Mouse (Mus musculus): Measurements from ENCODE around the gene Nhsl2.

DNA sequence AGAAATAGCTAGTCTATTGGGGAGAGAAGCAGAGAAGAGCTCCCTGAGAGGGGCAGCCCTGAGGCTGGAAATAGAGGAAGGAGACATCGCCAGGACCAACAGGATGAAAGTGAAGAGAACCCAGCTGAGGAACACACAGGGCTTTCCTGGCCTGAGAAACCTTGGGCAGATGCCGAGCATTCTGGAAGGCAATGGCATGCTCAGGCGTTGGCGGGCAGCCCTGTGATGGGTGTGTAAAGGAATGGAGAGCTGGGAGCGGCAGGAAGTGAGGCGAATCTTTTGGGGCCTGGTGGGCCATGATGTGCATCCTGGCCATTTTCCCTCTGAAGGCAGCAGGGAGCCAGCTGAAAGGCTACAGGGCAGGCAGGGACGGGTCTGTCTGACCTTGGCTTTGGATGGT is 83.1 kb downstream of the Nhsl2 start:
- TF ChIP-seq CTCF (IDR thresholded peaks at IDR 0.05; ENCODE audit: borderline replicate concordance, control insufficient read depth, extremely low read depth, insufficient read depth, low read length, poor library complexity) = no peak
- TF ChIP-seq POLR2A (IDR thresholded peaks at IDR 0.05; ENCODE audit: control insufficient read depth, extremely low read depth, insufficient read depth, low read length, poor library complexity) = no peak
